Mouse (Mus musculus) megakaryocyte progenitor cell, adult 5-6 weeks (primary cell): ENCODE data around the gene Col4a2. TPM values are rescaled to one million over a fixed set of nuclear protein-coding genes. Genes with fewer than 3 reads are reported as not detected.
A peak's percentile ranks its signal among the peaks of the same experiment; 100 is the strongest.

Experiments
- ATAC-seq: replicated peaks from 2 replicates; pipeline ENCODE4 v1.8.0; 2016; ENCODE audit warnings: mild to moderate bottlenecking, moderate TSS enrichment, inconsistent platforms; ENCODE audit not compliant: poor library complexity
- total RNA-seq, 2 experiments: library from RNA; stranded (forward) in 1 of 2; stranded (reverse) in 1 of 2; fragments of 157-497, 149-512 nt in 1 of 2; fragments of 200-1000 nt in 1 of 2; gene quantifications; 2 replicates each; pipeline versions ENCODE4 v1.2.3 to v1.2.4; 2015 to 2017

Gene Col4a2
- total RNA-seq, 2 experiments from 2014 or later: 0.22 to 0.46 TPM

- ATAC-seq: peak; percentile 98
Measured at GRCm38 (mm10) chr8:11403813-11404212, 91.2 kb downstream of the Col4a2 start.

- no peak for ATAC-seq
Measured at GRCm38 (mm10) chr8:11404614-11405013, 92.0 kb downstream of the Col4a2 start.

- no peak for ATAC-seq
Measured at GRCm38 (mm10) chr8:11405722-11406481, 93.3 kb downstream of the Col4a2 start.

- peak; percentile 44; the same call in 1 of the 2 replicates for ATAC-seq
Measured at GRCm38 (mm10) chr8:11411504-11412124, 99.0 kb downstream of the Col4a2 start.

- no peak for ATAC-seq
Measured at GRCm38 (mm10) chr8:11412450-11412849, 99.8 kb downstream of the Col4a2 start.

DNA sequence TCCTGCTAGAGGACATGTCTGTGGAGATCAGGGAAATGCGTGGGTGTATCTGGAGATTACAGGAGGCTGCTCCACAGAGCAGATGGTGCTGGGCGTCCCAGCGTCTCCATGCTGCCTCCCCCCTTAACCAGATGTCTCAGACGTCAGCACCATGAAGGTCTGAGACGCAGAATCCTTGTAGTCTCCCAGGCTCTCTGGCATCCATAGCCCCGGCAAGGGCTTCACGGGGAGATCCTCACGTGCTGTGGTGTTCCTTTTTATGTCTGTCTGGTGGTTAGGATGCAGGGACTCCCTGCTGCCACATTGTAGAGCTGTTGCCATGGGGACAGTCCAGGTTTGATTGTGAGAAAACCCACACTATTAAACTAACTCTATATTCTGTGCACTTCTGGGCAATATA lies 101.7 kb downstream of the Col4a2 start:
- 0 out of 2 replicates have a peak, but pooled peaks have one; percentile 9 for ATAC-seq

DNA sequence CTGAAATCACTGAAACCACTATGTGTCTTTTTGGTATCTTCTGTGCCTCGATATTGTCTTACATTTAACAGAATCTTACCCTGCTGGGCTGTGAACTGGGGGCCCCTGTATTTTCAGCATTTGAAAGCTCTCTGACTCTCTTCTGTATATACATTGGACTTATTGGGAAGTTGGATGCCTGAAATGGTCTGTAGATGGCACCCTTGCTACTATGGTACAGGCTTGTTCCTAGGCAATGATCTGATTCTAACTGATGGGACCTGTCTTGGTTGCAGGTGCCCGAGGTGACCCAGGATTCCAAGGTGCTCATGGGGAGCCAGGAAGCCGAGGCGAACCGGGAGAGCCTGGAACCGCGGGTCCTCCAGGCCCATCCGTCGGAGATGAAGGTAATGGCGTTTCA lies 102.5 kb downstream of the Col4a2 start:
- ATAC-seq: no peak

- no peak for ATAC-seq
Measured at GRCm38 (mm10) chr8:11417762-11418161, 105.2 kb downstream of the Col4a2 start.

GRCm38 (mm10) chr8:11419232-11419631 lies 106.6 kb downstream of the Col4a2 start:
- no peak for ATAC-seq

- peak; percentile 79 for ATAC-seq
Measured at GRCm38 (mm10) chr8:11419645-11420044, 107.0 kb downstream of the Col4a2 start.

DNA sequence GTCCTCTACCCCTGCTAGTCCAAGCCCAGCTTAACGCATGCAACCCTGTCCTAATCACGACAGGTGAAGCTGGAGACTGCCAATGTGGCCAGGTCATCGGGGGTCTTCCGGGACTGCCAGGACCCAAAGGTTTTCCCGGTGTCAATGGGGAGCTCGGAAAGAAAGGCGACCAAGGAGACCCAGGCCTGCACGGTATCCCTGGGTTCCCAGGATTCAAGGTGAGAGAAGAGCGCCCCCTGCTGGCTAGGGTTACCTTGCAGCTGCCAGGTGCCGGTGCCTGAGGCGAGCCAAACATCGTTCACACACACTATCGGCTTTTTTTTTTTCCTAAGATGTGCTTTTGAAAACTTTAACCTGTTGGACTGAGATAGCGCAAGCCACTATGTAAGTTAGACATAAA lies 108.5 kb downstream of the Col4a2 start:
- 0 out of 2 replicates have a peak, but pooled peaks have one; percentile 32 for ATAC-seq

DNA sequence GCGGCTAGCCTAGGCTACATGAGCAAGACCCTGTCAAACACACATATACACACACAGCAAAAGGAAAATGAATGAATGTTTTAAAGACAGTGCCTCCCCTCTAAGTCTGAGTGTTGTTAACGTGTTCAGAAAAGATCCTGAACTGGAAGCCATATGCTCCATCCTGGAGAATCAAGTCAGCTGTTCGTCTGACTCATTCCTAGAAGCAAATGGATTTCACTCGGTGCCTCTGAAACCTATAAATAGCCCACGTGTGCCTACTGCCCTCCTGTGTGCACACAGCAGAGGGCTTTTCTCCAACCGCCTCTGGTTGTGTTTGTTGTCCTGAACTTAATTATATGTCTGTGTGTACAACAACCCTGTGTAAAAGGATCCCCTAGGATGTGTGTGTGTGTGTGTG lies 109.4 kb downstream of the Col4a2 start:
- no peak for ATAC-seq

DNA sequence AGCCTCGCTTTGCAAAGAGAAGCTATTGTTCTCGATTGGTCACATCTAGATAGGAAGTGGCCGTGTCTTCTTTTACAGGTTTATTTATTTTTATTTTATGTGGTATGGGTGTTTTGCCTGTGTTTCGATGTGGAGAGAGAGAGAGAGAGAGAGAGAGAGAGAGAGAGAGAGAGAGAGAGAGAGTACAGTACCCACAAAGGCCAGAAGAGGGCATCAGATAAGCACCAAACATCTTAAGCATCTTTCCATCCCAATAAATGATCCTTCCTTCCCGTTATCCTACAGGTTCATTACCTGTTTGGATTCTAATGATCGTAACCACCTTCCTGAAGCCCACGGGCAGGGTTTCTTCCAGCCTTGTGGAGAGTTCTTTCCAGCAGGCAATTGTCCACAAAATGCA lies 110.5 kb downstream of the Col4a2 start:
- ATAC-seq: no peak

- peak; percentile 98 for ATAC-seq
Measured at GRCm38 (mm10) chr8:11430688-11431087, 118.1 kb downstream of the Col4a2 start.

DNA sequence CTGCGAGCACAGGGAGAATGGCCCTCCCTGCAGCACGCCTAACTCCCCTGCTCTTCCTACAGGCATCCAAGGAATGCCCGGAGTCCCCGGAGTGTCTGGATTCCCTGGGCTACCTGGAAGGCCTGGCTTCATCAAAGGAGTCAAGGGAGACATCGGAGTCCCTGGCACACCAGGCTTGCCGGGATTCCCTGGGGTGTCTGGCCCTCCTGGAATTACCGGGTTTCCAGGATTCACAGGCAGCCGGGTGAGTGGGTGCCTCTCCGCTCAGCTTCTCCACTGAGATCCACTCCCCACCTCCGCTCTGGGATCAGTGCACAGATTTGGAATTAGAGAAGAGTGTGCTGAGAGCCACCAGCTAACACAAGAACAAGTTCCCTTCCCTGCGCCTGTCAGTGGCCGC lies 125.3 kb downstream of the Col4a2 start:
- ATAC-seq: no peak

DNA sequence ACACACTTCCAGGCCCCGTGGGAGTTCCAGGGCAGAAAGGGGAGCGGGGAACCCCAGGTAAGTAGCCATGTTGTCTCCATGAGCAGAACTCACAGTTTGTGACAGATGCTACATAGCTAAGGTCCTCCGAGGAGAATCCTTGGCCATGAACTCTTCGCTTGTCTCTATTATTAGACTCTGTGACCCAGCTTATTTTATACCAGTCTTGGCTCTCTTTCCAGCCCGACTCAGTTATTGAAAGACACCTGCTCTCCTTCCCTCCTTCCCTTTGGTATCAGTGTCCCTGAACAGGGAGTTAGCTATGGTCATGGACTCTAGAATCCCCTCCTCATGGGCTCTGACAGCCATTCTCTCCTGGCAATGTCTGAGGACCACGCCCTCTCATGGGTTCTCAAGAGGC lies 128.7 kb downstream of the Col4a2 start:
- no peak for ATAC-seq

GRCm38 (mm10) chr8:11443611-11444010 lies 131.0 kb downstream of the Col4a2 start:
- peak; percentile 35; the same call in 1 of the 2 replicates for ATAC-seq

- ATAC-seq: peak; percentile 68
Measured at GRCm38 (mm10) chr8:11444216-11444615, 131.6 kb downstream of the Col4a2 start.

DNA sequence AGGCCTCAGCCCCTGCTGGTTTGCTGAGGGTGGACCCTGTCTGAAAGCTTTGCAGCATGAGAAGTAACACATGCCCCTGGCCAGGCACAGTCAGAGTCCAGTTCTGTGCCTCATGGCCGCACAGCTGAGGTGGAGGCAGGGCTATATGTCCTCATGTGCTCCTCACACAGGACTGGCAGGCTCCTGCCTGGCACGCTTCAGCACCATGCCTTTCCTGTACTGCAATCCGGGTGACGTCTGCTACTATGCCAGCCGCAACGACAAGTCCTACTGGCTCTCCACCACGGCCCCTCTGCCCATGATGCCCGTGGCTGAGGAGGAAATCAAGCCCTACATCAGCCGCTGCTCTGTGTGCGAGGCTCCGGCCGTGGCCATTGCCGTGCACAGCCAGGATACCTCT lies 133.2 kb downstream of the Col4a2 start:
- ATAC-seq: no peak

DNA sequence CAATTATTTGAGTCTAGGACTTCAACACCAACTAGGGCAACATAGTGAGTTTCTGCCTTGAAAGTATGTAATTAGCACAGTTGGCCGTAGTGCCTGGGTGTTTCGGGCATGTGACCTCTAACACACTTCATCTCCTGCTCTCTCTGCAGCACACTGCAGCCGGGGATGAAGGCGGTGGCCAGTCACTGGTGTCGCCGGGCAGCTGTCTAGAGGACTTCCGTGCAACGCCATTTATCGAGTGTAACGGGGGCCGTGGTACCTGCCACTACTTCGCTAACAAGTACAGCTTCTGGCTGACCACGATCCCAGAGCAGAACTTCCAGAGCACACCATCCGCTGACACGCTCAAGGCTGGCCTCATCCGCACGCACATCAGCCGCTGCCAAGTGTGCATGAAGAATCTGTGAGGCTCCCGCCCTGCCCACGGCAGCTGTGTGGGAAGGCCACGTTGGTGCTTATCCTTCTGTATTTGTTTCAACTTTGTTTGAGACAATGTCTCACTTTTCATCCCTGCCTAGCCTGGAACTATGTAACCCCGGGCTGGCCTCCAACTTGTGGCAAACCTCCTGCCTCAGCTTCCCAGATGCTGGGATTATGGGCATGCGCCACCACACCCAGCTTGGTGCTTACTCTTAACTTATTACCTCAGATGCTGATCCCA lies 135.4 kb downstream of the Col4a2 start:
- ATAC-seq: no peak

DNA sequence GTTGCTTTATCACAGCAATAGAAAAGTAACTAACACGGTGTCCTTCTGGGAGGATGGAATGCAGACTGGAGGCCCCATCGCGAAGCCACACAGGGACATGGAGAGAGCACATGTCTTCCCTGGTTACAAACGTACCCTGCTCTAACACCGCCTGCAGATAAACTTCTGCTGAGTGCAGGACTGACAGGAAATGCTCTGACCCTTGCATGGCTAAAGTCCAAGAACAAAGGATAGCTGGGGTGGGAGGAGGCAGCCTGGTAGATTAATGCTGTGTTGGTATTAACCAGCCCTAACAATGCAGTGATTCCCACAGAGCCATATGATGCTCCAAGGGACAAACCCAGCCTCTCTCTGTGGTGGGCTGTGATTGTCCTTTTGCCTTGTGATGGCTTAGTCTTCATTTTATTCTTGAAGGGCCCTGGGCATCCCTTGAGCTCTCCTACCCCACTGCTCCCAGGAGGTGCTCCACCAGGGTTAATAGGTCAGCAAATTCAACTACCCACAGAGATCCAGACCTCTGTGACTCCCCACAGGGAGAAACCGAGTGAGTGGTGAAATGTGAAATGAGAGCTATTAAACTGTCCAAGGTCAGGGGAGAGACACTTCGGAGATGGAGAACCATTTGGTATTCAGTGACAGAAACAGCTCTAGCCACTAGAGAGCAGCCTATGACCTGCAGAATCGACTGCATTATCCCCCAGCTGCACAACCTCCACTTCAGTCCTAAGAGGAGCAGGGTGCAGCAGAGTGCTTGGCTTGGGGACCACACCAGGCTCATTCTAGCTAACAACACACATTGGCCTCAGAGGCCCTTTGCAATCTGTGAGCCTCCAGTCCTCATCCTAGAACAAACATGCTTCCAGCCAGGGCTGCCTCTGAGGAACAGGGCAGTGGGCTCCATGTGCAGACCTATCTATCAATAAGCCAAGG lies 137.8 kb downstream of the Col4a2 start:
- peak; percentile 56 for ATAC-seq
